Mouse (Mus musculus): ENCODE measurements around the gene Pon3. TPM values are rescaled to one million over a fixed set of nuclear protein-coding genes. Genes with fewer than 3 reads are reported as not detected.

The Pon3 gene
- total RNA-seq, 2 experiments from 2014 or later: 17.0 to 17.6 TPM

DNA sequence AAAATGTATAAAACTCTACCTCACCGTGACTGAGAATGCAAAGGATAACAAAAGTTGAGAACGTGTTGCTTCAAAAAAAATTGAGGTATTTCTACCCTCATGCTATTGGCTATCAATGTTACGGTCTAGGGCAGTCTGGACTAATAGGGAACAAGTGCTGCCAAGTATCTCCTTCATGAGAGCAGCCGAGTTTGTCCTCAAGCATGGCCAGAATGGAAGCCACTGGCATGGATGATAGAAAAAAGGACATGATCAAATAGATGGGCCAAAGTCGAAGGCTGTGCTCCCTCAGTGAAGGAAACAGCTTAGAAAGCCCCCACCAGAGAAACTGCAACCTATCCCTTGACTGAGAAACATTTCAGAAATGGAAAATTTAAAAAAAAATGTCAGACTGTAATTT is 68.0 kb downstream of the Pon3 start:
- no peak for ATAC-seq (replicated peaks; ENCODE audit: poor library complexity, severe bottlenecking)

DNA sequence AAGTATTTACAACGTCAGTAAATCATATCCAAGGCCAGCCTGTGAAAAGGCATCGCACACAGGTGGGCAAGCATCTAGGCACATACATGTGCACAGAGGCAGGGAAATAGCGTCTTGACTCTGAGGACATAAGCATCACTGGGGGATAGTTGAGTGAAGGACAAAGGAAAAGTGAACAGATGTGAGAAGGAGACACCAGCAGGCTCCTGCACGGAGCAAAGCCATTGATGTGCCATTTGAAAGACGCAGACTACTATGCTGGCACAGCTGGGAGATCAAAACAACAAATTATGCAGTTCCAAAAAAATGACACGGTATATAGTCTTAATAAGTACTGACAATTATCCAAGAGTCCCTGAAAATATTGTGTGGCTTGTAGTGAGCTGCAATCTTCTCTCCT is 68.5 kb downstream of the Pon3 start:
- ATAC-seq (replicated peaks; ENCODE audit: poor library complexity, severe bottlenecking): no peak

DNA sequence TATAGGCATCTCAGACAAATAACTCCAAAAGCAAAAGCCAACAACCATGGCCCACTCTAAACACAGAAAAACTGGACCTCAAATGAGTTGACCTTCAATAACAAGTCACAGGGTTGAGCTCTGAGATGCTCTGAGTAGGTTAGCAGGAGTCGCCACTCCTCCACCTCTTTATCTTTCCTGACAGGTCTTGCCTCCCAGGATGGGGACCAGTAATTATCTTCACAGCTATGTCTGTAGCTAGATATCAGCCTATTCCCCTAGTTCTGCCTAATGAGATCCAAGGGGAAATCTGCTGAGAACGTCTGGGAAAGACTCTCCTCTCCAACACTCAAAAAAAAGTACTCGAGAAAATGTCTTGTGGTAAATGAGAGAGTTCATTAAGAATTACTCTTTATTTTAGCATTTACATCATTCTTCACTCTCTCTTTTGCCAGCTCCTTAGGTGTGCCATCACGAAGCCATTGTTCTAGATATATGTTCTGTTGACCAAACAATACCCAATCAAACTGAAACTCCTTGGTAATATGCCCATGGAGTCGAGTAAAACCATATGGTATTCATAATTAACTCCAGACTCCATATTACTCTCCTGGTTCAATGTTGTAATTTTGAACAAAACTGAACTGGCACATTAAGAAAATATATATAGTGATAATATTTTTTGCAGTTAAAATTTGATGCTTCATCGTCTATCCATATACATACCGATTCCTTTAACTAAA is 69.7 kb downstream of the Pon3 start:
- no peak for ATAC-seq (replicated peaks; ENCODE audit: poor library complexity, severe bottlenecking)

GRCm38 (mm10) chr6:5180645-5181044 is 75.4 kb downstream of the Pon3 start:
- no peak for ATAC-seq (replicated peaks; ENCODE audit: poor library complexity, severe bottlenecking)

GRCm38 (mm10) chr6:5179189-5179588 is 76.9 kb downstream of the Pon3 start:
- ATAC-seq (replicated peaks; ENCODE audit: poor library complexity, severe bottlenecking): no peak

DNA sequence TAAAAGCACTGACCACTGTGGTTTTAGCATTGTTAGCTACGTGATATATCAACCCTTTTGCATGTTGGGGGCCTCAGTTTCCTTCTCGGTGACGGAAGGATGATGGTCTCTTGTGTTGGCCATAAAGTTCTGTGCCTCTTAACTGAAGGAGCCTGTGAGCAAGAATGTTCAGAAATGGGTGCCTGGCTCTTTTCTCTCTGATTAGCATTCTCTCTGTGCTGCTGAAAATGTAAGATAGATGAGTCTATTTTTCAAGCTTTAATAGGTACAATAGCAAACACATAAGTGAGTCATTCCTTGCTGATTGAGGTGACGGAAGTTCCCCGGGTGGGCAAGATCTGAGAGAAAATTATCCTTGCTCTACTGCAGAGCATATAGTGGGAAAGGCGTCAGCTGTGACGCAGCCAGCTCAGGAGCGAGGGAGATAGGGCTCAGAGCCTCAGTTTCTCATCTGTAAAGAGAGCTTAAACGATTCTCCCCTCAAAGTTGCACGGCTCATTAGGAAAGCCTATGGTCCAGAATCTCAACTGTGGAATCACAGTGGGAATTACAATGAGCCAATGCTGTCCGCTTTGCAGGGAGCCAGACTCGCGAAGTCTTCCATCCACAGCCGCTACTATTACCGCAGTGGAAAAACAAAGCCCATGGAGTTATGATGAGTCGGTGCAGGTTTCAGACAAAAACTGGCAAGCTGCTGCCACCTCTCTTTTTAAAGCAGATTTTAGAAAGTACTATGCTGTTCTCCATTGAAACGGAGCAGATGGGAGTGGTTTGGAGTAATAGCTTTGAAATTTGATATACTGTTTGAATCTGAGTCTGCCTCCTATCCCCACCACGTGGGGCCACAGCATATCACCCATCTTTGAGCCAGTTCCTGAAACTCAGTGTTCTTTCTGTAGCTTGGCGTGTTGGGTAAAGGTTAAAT is 77.9 kb downstream of the Pon3 start:
- ATAC-seq (replicated peaks; ENCODE audit: poor library complexity, severe bottlenecking): no peak

DNA sequence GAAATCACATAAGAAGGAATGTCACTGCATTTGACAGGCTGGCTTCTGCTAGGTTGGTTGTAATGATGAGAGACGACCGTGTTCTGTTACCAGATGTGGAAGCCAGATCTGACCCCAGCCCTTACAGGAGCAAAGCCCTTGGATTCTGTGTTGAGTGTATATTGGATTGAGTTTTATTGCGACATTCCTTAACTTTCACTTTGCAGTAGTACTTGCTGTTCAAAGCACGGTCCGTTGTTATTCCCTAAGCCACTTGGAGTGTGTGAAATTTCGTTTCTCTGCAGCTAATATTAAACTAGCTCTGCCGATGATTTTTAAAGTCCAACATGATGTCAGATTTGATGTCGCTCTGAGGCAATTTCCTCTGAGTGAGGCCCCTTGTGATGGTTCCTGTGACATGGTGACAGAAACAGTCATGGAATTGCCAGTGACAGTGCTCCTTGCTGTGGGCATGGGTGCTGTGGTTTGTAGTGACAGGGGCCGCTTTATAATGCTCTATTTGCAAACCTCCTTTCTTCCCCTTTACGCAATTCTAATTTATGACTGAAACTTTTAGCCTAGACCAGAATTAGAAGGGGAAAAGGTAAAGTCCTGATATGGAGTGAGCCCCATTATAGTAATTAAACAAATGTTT is 81.8 kb downstream of the Pon3 start:
- ATAC-seq (replicated peaks; ENCODE audit: poor library complexity, severe bottlenecking): peak; percentile 98

DNA sequence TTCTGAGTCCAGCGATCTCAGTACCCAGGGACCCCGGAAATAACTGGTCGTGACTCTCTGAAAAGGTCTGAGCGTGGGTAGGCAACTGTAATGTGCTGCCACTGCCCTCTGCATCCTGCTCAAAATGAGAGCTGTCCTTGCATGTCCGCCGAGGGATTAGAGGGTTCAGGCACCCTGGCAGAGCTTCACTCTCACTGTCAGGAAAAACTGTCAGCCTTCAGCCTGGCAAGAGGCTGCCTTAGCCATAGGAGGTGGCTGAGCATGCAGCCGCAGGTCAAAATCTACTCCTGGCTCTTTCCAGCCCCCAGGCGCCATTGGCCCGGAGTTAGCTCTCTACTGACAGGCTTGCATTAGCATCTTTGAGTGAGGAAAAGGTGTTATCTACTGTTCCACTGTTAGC is 83.5 kb downstream of the Pon3 start:
- no peak for ATAC-seq (replicated peaks; ENCODE audit: poor library complexity, severe bottlenecking)

- ATAC-seq (replicated peaks; ENCODE audit: poor library complexity, severe bottlenecking): no peak
These were observed 84.7 kb downstream of the Pon3 start for GRCm38 (mm10) chr6:5171418-5171817.

Other genes starting within 250 kb of the Pon3 start
- gene Pon1, start 62.3 kb downstream of the Pon3 start, total RNA-seq (2014; fragmentation: Nextera tagmentation): not detected in 2 replicates
- gene Pon1, start 62.3 kb downstream of the Pon3 start, total RNA-seq (2017): not detected in 2 replicates
- 25.3 and 36.0 TPM in 2 replicates for gene Pon2, start 42.2 kb upstream of the Pon3 start, total RNA-seq (2014; fragmentation: Nextera tagmentation)
- 17.9 and 24.2 TPM in 2 replicates for gene Pon2, start 42.2 kb upstream of the Pon3 start, total RNA-seq (2017)
- not detected in 2 replicates for gene Asb4, start 127.1 kb upstream of the Pon3 start, total RNA-seq (2014; fragmentation: Nextera tagmentation)
- not detected in 2 replicates for gene Asb4, start 127.1 kb upstream of the Pon3 start, total RNA-seq (2017)
- gene Pdk4, start 240.0 kb upstream of the Pon3 start, total RNA-seq (2014; fragmentation: Nextera tagmentation): not detected in 2 replicates
- not detected in 2 replicates for gene Pdk4, start 240.0 kb upstream of the Pon3 start, total RNA-seq (2017)

Data from granulocyte monocyte progenitor cell, adult 5-6 weeks (primary cell).